ENCODE assay signal across 19 mouse cellular contexts in genomic region chr5:129780131-129780530, GRCm38 (mm10). TPM values are rescaled to one million over a fixed set of nuclear protein-coding genes. Genes with fewer than 3 reads are reported as not detected.
DNase-seq lines count a peak whose midpoint lies in the region; TF ChIP-seq lines count a peak whose summit lies in the region.
"Had no signal": no experiment of that assay in that cellular context is flagged by ENCODE, and none has a peak within 500 bp of the region (broad histone marks: within the 10 kb centered on the region; RNA-seq: fewer than 3 reads in every experiment).

No protein-coding gene starts in this region.

- H3K4me1 ChIP-seq in E14TG2a.4 (replicated peaks; ENCODE audit: low read depth, low read length) (peaks cover 21% of the 10 kb centered on the region), MEL (ENCODE audit: control insufficient read depth in 1 of 2, insufficient read depth in 2 of 2, low read length in 2 of 2) (peaks cover 0 to 2% of the 10 kb centered on the region in 2 experiments; a peak in 2 of 4 replicates)

- no peak for TF ChIP-seq POLR2A in MEL (IDR thresholded peaks at IDR 0.05; ENCODE audit: control insufficient read depth in 1 of 2, insufficient read depth in 1 of 2, low read depth in 1 of 2, low read length in 2 of 2, poor library complexity in 1 of 2)

- DNase-seq in layer of hippocampus, adult 2 months (ENCODE audit: low spot score in 2 of 2), result no peak
- no peak for DNase-seq in layer of hippocampus, adult 18-20 months (ENCODE audit: low spot score in 2 of 2)
- DNase-seq in MEL (ENCODE audit: low read depth, low spot score), result peak; percentile 42
- peak; percentile 12 for DNase-seq in splenic B cell, adult 2 months (ENCODE audit: low read depth, low spot score)
- DNase-seq in lung, adult 18-20 months, result no peak
- no peak for DNase-seq in kidney, adult 18-20 months
- DNase-seq: adrenal gland, postnatal 36 days; cerebellum, adult 9-11 months; kidney, postnatal 25 days; lung, adult 2 months; lung, postnatal 14 days; thymus, adult 2 months; thymus, postnatal 4 days had no signal

- no peak overlapping the region for H3K4me3 ChIP-seq in layer of hippocampus, adult 2 months
- no peak overlapping the region for H3K4me3 ChIP-seq in E14TG2a.4 (replicated peaks; ENCODE audit: low read length)
- H3K4me3 ChIP-seq in MEL (ENCODE audit: control insufficient read depth in 1 of 2, insufficient read depth in 1 of 2, low read depth in 2 of 2, low read length in 2 of 2), result no peak overlapping the region

- H3K9me3 ChIP-seq in E14TG2a.4 (ENCODE audit: low read length), result no peaks in the 10 kb centered on the region
- no peaks in the 10 kb centered on the region for H3K9me3 ChIP-seq in MEL (replicated peaks; ENCODE audit: insufficient read depth, low read length)
- H3K9me3 ChIP-seq: forebrain, embryonic 12.5 days; heart, embryonic 10.5 days; hindbrain, embryonic 10.5 days; limb, embryonic 15.5 days; midbrain, embryonic 12.5 days had no signal

- H3K27ac ChIP-seq in layer of hippocampus, adult 2 months, result no peak overlapping the region
- H3K27ac ChIP-seq in MEL (ENCODE audit: control insufficient read depth, low read depth, low read length), result no peak overlapping the region
- H3K27ac ChIP-seq: midbrain, embryonic 12.5 days had no signal

- TF ChIP-seq CTCF in layer of hippocampus, adult 2 months (conservative IDR thresholded peaks at IDR 0.05), result 0 out of 2 replicates have a peak, but pooled peaks have one; percentile 19
- peak; percentile 20; the same call in 1 of the 2 replicates for TF ChIP-seq CTCF in E14TG2a.4 (conservative IDR thresholded peaks at IDR 0.05; ENCODE audit: low read length)
- peak in 2 of 3 experiments; percentile 13 to 26; a peak in 3 of 6 replicates for TF ChIP-seq CTCF in MEL (IDR thresholded peaks at IDR 0.05 in 2 of 3, conservative IDR thresholded peaks at IDR 0.05 in 1 of 3; ENCODE audit: control insufficient read depth in 1 of 3, insufficient read depth in 1 of 3, low read depth in 2 of 3, low read length in 3 of 3, poor library complexity in 1 of 3, severe bottlenecking in 1 of 3)

- no peak for TF ChIP-seq EP300 in MEL (IDR thresholded peaks at IDR 0.05; ENCODE audit: low read depth in 1 of 2, low read length in 2 of 2)

- no peak for TF ChIP-seq RAD21 in MEL (IDR thresholded peaks at IDR 0.05; ENCODE audit: low read depth, low read length)

- no peaks in the 10 kb centered on the region for H3K27me3 ChIP-seq in E14TG2a.4 (ENCODE audit: insufficient read depth, low read length)
- H3K27me3 ChIP-seq in MEL (ENCODE audit: control insufficient read depth in 1 of 2, insufficient read depth in 2 of 2, low read length in 2 of 2), result no peaks in the 10 kb centered on the region
- H3K27me3 ChIP-seq in splenic B cell, adult 2 months (ENCODE audit: control insufficient read depth, insufficient read depth, low read length, poor library complexity, severe bottlenecking), result no peaks in the 10 kb centered on the region
- H3K27me3 ChIP-seq: forebrain, embryonic 12.5 days; limb, embryonic 15.5 days; midbrain, embryonic 12.5 days had no signal

- no peak overlapping the region for H3K9ac ChIP-seq in MEL (ENCODE audit: control insufficient read depth, low read depth, low read length, poor library complexity, severe bottlenecking)

- H3K79me2 ChIP-seq in MEL (ENCODE audit: control insufficient read depth, insufficient read depth, low read length, poor library complexity), result peaks cover 15% of the 10 kb centered on the region

- H3K36me3 ChIP-seq in E14TG2a.4 (ENCODE audit: insufficient read depth, low read length) (peaks cover 15% of the 10 kb centered on the region), MEL (ENCODE audit: control insufficient read depth in 1 of 2, insufficient read depth in 2 of 2, low read length in 2 of 2) (peaks cover 0 to 8% of the 10 kb centered on the region in 2 experiments; a peak in 2 of 4 replicates)
- no peaks in the 10 kb centered on the region for H3K36me3 ChIP-seq in splenic B cell, adult 2 months (ENCODE audit: control insufficient read depth, insufficient read depth, low read length, poor library complexity, severe bottlenecking)
- H3K36me3 ChIP-seq: forebrain, embryonic 12.5 days; heart, embryonic 10.5 days; hindbrain, embryonic 10.5 days; limb, embryonic 15.5 days; midbrain, embryonic 12.5 days had no signal

TF ChIP-seq in MEL, 35 proteins besides CTCF, POLR2A, EP300 and RAD21:
- TF ChIP-seq BHLHE40 (IDR thresholded peaks at IDR 0.05; ENCODE audit: borderline replicate concordance, low read depth, low read length) (no peak), POLR2AphosphoS2 (IDR thresholded peaks at IDR 0.05; ENCODE audit: low read length) (no peak)
TF ChIP-seq in MEL: peak in this region for 0.

RNA-seq across cellular contexts. Expression of gene Psph, which starts 7.1 kb away (rescaled TPM):
- 10 to 100 TPM; 27.7 to 28.5 TPM for total RNA-seq in layer of hippocampus, adult 2 months (2021)
- total RNA-seq in layer of hippocampus, adult 18-20 months (2021), result 10 to 100 TPM; 27.7 to 29.7 TPM
- total RNA-seq in MEL (2012; rRNA removed), result 54.8 and 101 TPM in 2 replicates
- polyA plus RNA-seq in MEL (2012; ENCODE audit: insufficient read depth in 1 of 2, insufficient read length in 2 of 2, low read depth in 1 of 2, low replicate concordance in 2 of 2, missing spikeins in 1 of 2), result 100 to 1,000 TPM; 148 to 170 TPM

RNA-seq across cellular contexts. Expression of gene Nipsnap2, which starts 55.3 kb away (rescaled TPM):
- total RNA-seq in layer of hippocampus, adult 2 months (2021), result 10 to 100 TPM; 81.2 to 81.8 TPM
- total RNA-seq in layer of hippocampus, adult 18-20 months (2021), result 10 to 100 TPM; 78.8 to 79.8 TPM
- total RNA-seq in MEL (2012; rRNA removed), result 29.9 and 34.2 TPM in 2 replicates
- 10 to 100 TPM in 1 of 2 experiments, not detected in 1; 35.7 TPM for polyA plus RNA-seq in MEL (2012; ENCODE audit: insufficient read depth in 1 of 2, insufficient read length in 2 of 2, low read depth in 1 of 2, low replicate concordance in 2 of 2, missing spikeins in 1 of 2)

Comparison
In these comparisons a context has a peak if more than half of its experiments do, and no peak if none do; other contexts are left out.
1. DNase-seq: peak in MEL (single experiment) and splenic B cell, adult 2 months (single experiment); none in layer of hippocampus, adult 2 months (0 of 2), layer of hippocampus, adult 18-20 months (0 of 2), lung, adult 18-20 months (0 of 2) and kidney, adult 18-20 months (single experiment).
2. Peak in every context shown above with its lines, with median percentiles within 50 percentile points of each other: CTCF ChIP-seq.